Mouse (Mus musculus): ENCODE results near the gene Izumo1.

Izumo1 gene

DNA sequence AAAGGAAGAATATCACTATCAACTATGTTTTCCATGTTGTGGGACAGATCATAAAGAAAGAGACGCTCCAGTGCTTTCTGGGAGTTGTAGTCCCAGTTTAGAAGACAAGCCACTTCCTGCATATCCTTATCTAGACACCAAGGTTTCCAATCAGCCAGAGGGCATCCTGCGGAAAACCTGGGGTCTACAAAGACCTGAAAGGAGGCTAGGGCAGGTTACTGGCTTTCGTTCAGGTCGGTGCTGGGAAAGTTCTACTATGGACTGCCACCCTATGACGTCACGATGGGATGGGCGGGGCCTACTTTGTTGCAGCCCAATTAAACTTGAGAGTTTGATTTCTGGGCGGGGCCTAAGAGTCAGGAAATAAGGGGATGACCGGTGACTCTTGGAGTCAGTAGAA is at the start of gene Izumo1:
Gene Izumo1 (plus strand): TSS at position 369 of the 400 bp plus-strand sequence.
- DNase-seq (ENCODE audit: low spot score in 2 of 2) = no peak

DNA sequence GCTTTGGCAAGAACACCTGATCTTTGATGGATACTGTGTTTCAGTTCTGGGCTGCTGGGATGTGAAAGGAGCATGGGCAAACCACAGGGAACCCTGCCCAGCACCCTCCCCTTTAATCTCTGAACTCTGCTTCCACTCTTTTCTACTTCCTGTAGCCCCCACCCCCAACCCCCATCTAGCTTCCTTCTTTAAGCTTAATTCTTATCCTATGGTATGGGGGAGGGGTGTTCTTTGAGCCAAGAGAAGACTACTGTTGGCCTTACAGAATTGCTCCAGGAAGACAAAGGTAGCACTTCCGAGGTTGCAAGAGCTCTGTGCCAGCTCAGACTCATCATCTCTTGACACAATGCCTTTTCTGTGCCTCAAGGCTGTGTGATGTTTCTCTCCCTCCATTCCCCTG is 49.6 kb upstream of the Izumo1 start:
- no peak for DNase-seq (ENCODE audit: low spot score in 2 of 2)

DNA sequence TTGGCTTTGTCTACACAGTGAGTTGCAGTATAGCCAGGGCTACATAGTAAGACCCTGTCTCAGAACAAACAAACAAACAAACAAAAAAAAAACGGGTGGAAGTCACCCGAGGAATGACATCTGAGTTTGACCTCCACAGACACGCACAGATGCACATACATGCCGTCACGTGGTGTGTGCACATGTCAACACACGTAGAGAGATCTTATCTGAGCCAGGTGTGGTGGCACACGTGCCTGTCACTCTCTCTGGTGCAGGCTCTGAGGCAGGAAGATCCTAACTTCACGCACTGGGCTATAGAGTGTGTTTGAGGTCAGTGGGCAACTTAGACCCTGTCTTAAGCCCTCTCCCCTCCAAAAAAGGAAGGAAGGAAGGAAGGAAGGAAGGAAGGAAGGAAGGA is 47.7 kb upstream of the Izumo1 start:
- DNase-seq (ENCODE audit: low spot score in 2 of 2) = no peak

DNA sequence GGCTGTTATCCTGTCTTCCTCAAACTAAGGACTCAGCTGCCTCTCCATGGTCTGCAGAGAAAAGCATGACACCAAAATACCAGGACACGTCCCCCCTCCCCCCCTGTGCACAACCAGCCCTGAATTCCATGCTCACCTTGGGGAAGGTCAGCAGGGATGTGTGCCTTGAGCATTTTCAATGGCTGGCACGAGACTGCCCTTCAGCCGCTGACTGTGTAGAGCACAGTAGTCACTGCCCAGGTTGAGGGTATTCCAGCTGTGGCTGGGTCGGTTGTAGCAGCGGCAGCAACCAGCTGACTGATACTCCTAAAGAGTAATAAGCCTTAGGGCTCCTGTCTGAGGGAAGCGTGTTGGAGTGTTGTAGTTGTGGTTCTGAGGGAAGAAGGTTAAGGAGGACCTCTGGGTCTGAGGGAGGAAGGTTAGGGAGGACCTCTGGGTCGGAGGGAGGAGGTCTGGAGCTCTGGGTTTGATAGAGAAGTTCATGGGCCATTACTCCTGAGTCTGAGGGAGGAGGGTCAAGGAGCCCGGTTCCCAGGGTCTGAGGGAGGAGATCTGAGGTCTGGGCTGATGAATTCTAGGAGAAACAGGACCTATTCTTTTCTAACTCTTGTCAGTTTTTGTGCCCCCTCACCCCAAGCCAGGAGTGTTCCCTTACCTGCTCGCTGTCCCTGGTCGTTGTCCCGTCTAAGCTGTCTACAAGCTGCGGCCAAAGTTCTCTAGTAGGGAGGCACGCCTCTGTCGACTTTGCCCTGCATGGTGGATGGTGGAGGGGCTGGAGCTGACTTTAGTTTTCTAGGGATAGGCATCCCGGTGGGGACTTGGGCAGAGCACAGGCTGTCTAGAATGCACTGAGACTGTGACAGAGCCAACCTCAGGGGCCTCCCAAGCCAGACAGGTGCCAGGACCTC is 46.9 kb upstream of the Izumo1 start:
- no peak for DNase-seq (ENCODE audit: low spot score in 2 of 2)

DNA sequence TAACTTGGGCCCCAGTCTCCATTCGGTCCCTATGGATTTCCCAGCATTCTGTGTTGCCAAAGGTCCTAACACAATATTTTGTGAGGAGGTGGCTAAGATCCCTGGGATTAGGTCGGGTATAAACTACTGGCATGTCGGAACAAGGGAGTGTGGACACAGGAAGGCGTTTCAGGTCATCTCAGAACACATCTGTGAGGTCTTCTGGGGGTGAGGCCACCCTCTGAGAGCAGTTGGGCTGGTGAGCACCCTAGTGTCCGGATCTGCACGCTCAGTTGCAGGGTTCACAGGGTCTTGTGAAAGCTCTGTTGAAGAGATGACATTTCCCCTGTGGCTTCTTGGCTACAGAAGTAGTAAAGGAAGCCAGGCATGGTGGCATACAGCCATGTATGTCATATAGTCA is 35.7 kb upstream of the Izumo1 start:
- DNase-seq (ENCODE audit: low spot score in 2 of 2) = no peak

DNA sequence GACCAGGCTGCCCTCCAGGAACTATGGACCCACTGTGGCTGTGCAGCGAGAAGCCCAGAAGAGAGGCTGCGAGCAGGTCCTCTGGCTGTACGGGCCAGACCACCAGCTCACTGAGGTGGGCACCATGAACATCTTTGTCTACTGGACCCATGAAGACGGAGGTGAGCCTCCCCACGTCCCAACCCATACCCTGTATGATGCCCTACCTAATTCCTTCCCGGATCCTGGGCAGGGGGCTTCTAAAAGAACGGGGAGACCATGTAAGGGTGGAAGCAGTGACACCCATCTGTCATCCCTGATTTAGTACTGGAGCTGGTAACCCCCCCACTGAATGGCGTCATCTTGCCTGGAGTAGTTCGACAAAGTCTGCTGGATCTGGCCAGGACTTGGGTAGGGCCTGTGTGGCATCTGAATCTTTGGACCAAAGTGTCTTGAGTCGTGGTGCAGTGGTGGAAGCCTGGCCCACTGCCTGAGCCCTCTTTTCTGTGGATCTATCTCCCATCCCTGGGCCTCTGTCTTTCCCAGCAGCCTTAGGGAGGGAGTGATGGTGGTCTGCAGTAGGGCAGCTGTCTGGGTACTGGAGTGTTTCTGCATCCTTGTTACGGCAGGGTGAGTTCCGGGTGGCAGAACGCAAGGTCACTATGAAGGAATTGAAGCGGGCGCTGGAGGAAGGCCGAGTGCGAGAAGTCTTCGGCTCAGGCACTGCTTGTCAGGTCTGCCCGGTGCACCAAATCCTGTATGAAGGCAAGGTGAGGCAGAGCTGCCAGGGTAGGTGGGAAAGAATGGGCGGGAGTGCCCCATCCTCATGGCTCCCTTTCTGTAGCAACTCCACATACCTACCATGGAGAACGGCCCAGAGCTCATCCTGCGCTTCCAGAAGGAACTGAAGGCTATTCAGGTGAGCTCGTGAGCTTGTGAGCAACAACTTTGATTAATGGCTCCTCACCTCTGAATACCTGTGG is 33.7 kb upstream of the Izumo1 start:
- no peak for DNase-seq (ENCODE audit: low spot score in 2 of 2)

DNA sequence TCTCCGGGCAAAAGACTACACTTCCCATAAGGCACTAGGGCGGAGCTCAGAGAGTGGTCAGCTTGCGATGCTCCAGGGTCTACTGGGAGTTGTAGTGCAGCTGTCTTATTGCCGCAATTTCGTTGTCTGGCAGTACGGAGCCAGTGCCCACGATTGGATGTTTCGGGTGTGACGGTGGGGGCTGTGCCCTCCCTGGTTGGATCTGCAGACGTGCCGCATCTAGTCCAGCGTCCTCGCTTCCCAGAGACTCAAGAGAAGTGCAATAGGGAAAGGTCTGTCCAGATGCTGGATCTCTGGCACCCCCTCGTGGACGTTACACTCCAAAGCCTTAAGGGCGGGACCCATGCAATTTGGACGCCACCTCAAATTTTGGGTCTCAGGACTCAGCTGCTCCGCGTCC is 32.4 kb upstream of the Izumo1 start:
- peak; percentile 78 to 90 for DNase-seq (ENCODE audit: low spot score in 2 of 2)

DNA sequence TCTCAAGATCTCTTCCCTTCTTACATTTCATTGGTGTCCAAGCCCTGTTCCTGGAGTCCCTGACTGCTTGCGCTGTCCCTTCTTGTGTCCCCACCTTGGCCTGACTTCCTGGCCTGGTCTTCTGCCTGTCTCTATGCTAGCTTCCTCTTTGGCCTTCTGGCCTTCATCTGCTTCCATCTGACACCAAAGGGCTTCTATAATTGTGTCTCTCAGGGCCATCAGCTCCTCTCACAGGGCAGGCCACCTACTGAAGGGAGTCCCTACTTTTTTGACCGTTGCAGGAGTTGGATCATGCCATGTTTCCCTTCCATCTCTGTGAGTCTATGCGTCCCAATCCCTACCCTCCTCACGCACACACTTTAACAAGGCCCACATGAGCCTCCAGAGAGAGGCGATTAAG is 31.7 kb upstream of the Izumo1 start:
- DNase-seq (ENCODE audit: low spot score in 2 of 2) = no peak

DNA sequence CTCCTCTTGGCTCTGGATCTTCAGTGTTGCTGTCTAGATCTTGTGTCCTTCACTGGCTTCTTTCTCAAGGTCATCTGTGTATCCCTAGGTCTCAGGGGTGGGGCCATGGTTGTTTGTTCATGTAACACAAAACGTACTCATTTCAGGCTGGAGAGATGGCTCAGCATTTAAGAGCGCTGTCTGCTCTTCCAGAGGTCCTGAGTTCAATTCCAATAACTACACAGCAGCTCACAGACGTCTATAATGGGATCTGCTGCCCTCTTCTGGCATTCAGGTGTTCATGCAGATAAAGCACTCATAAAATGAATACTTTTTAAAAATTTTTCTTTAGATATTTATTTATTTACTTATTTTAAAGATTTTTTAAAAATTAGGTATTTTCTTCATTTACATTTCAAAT is 30.7 kb upstream of the Izumo1 start:
- DNase-seq (ENCODE audit: low spot score in 2 of 2) = no peak

DNA sequence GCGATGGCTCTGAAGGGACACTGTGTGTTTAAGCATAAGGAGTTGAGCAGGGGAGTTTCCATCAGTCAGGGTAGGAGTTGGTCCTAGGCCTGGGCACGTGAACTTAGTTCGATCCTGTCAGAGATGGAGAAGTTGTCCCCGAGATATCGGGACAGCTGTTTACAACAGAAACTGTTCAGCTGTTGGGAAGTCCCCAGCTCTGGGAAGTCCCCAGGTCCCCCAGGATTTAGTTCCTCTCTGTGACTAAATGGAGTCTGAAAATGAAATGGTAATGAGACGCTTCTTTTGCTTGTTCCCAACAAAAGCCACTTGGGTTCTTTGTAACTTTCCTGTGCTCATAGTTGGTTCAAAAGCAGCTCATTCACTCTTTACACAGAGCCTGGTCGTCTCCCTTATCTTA is 29.7 kb upstream of the Izumo1 start:
- DNase-seq (ENCODE audit: low spot score in 2 of 2) = no peak

DNA sequence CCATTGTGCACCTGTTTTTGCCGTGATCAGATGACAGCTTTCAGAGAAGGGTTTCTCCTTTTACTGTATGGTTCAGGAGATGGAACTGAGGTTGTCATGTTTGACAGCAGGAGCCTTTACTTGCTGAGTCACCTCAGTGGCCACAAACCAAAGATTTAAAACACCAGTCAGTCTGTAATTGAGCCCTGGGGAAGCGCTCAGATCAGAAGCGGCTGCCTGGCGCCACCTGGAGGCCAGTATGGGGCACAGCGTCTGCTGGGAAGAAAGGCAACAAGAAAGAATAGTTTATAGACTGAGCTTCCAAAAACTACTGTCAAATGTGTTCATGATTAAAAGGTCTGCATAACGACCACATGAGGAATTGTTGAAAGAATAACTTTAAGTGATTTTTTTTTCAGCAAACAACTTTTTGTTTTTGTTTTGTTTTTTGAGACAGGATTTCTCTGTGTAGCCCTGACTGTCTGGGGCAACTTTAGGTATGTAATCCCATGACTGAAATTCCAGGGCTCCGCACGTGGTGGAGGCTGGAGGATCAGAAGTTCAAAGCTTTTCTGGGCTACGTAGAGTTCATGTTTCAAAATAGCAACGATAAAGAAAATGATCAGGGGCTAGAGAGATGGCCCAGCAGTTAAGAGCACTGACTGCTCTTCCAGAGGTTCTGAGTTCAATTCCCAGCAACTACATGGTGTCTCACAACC is 28.3 kb upstream of the Izumo1 start:
- peak; percentile 45 to 69 for DNase-seq (ENCODE audit: low spot score in 2 of 2)

DNA sequence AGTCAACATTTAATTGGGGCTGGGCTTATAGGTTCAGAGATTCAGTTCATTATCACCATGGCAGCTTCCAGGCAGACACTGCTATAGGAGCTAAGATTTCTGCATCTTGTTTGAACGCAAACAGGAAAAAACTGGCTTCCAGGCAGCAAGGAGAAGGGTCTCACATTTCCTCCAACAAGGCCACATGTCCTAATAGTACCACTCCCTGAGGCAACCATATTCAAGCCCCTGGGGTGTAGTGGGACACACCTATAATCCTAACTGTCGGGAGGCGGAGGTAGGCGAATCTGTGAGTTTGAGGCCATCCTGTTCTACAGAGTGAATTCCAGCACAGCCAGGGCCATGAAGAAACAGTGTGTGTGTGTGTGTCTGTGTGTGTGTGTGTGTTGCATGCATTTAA is 26.4 kb upstream of the Izumo1 start:
- DNase-seq (ENCODE audit: low spot score in 2 of 2) = no peak

DNA sequence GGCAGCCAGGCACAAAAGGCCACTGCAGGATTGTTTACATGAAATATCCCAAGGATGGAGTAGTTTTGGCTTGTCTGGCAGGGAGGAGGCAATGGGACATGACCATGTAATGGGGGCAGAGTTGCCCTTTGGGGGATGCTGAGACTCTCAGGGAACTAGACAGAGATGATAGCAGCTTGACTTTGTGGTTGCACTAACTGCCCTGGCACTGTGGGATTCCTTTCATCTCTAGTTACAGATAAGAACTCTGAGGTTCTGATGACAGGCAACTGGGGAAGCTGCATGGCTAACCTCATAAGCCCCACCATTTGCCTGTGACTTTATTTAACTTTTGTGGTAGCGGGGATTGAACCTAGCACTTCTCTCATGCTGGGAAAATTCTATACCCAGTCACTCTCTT is 25.5 kb upstream of the Izumo1 start:
- no peak for DNase-seq (ENCODE audit: low spot score in 2 of 2)

DNA sequence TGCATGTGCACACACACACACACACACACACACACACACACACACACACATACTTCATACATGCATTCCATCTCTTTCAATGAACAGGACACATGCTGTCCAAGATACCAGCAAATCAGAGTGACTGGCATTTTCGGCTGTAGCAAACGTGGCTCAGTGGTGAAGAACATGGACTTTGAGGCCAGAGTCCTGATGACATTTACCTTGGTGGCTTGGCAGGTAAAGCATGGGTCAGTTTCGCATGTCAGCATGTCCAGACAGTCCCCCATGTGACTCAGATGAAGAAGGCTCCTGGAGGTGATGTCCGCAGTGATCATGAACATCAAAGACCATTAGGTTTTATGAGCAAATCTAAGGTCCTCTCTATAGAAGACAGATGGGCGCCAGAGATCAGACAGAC is 24.6 kb upstream of the Izumo1 start:
- no peak for DNase-seq (ENCODE audit: low spot score in 2 of 2)

DNA sequence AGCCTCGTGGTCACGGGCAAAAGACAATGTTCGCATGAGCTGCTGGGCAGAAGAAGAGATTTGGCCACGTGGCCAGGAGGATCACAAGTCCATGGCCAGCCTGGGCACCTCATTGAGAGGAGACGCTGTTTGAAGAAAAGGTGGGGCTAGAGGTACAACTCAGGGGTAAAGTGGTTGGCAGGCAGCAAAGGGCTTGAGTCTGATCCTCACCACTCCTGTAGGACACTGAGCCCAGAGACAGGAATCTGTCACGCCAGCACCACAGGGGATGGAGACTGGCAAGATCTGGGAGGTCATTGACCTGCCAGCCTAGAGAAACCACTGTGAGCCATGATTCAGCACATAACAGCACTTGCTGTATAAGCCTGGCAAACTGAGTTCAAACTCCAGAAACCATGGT is 24.1 kb upstream of the Izumo1 start:
- DNase-seq (ENCODE audit: low spot score in 2 of 2) = no peak

DNA sequence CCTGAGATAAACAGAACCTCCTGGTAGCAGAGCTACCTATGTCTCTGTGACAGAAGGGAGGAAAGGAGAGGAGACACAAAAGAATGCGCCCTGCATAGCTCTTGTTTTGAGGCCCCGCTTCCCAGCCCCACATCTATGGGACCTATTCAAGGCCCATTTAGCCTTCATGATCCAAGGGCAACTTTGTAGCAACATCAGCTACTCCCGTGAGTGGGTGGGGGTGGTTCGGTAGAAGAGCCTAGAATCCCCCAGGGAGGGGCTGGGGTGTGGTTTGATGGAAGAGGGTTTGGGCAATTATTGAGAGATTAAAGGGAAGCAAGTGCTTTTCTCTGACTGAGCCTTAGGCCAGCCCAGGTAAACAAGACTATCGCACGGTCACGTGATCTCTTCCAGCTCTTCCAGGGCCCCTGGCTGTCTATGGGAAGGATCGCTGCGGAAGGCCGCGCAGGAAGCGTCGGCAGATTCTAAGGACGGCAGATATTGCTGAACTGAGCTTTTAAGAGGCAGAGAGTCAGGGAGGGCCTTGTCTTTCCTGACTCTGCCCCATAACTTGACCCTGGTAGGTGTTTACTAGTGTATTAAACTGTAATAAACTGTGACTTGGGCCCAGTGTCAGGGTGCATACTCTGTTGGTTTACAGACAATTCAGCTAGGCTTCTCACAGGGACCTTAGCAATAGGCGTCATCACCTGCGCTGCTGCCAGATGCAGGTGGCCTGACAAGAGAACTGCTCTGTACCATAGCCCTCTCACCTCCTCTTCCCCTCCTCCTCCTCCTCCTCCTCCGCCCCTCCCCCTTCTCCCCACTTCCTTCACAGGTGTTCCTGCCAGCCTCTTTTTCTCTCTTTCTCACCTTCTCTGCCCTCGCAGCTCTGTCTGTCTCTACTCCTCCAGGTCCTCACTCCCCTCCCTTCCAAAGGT is 22.4 kb upstream of the Izumo1 start:
- DNase-seq (ENCODE audit: low spot score in 2 of 2) = no peak

DNA sequence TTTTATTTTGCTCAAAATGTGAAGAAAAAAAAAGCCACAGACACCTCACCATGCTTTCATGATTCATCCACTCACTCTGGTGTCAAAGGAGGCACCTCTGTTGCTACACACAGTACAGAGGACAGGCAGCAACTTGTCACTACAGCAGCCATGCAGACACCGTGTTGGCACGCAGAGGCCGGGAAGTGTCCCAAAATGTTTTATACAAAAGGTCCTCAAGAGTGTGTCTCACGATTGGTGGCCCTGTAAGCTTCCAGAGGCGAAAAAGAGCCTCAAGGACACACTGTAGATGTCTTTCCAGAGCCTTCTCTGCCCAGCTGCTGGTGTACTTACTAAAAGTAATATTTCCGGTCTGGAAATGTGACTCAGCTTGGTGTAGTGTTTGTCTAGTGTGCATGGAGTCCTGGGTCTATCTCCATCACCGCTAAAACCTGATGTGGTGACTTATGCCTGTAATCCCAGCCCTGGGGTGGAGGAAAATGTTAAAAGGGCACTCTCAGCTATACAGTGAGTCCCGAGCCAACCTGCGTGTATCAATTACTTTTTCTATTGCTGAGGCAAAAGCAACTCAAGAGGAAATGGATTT is 15.8 kb upstream of the Izumo1 start:
- no peak for DNase-seq (ENCODE audit: low spot score in 2 of 2)

DNA sequence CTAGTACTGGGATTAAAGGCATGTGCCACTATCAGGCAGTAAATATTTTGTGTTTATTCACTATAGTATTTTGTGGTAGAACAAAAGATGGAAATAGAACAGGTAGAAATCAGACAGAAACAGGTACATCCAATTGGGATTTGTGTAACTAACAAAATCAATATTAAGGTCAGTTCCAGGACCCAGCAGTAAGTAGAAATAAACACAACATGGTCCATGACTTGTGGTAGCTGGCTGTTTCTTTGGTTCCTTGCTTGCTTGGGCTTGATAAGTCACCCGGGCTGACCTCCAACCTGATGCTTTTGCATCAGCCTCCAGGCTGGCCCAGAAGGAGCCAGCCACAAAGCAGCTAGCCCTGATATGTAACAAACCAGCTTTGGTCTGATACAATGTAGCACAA is 12.1 kb upstream of the Izumo1 start:
- no peak for DNase-seq (ENCODE audit: low spot score in 2 of 2)

DNA sequence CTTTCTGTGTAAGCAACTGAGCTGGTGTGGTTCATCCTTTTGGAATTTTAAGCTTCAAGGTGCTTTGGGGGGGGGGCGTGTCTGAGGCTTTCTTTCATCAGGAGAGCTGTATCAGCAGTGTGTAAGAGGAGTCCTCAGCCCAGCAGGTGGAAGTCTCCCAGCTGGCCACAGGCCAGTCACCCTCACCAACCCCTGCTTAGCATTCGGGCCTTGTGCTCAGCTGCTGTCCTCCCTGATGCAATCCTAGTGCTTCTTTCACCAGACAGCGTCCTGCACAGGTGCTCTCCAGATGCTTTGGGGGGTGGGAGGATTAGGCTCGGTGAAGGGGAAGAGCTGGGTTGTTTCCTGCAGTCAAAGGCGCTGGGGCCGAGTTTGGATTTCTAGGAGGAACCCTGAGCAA is 5.3 kb upstream of the Izumo1 start:
- no peak for DNase-seq (ENCODE audit: low spot score in 2 of 2)

DNA sequence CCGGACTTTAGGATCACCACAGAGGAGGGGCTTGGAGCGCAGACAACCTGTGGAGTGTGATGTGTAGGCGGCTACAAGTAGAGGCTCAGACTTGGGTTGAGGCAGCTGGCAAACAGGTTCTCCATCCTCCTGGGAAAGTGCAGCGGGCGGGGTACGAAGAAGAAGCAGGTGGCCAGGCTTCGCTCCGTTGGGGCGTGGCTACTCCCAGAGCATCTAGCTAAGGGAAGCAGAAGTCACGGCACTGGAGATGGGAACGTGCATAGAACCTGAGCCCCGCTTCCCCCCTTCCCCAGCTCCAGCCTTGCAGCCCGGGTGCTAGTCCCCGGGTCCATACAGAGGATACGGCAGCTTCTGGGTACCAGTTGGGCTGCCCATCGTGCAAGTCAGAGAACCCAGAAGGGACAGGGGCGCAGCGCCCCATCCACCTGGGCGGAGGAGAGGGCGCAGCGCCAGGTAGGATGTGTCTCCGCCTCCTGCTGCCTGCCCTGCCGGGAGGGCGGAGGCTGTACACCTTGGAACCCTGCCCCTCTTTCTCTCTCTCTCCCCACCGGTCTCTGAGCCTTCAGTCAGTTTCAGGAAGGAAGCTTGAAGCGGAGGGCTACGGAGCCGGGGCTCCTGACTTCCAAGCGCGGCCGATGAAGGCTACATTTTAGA is 4.4 kb upstream of the Izumo1 start, which contains the start of gene Fut1:
Gene Fut1 (plus strand): TSS at position 248 of the 654 bp plus-strand sequence.
- no peak for DNase-seq (ENCODE audit: low spot score in 2 of 2)
